Mouse (Mus musculus): ENCODE results near the gene Oard1.
A peak's percentile ranks its signal among the peaks of the same experiment; 100 is the strongest.

Oard1 gene

DNA sequence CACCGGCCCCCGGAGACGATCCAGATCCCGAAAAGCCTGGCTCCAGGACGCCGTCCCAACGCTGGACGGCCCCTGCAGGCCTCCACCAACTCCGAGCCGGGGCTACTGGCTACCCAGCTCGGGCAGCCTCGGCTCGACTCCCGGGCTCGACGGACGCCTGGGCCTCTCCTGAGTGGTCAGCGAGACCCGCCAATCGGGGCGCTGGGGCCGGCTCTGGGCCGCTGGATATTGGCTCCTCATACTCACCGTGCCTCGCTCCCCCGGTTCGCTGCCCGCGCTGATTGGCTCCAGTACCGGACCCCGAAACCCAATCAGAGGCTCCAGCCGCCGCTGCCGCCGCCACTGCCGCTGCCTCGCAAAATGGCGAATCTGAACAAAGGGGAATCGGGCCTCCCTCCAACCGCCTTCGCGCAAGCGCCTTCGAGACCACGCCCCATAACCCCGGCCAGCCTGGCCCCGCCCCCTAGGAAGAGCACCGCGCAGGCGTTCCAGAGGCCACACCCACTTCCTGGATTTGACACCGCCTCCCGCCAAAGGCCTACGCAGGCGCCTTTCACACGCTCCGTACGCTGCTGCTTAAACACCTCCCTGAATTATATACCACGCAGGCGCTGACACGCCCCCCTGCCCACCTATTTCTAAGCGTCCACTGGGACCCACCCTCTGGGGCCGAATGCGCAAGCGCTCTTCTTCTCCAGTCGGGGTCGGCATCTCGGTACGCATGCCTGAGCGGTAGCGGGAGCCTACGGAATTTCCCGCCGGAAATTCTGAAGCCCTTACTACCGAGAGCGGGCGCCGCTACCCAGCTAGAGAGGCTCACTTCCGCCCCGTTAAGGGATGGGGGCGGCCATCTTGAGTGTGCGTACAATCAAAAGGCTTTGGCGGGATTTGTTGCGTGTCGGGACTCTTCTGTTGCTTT lies at the start of gene Oard1, which contains the start of gene Nfya:
TSS of gene Oard1 (plus strand) at position 635 of the 919 bp plus-strand sequence.
TSS of gene Nfya (minus strand) at position 527 of the 919 bp plus-strand sequence.
- DNase-seq = peak; percentile 100

DNA sequence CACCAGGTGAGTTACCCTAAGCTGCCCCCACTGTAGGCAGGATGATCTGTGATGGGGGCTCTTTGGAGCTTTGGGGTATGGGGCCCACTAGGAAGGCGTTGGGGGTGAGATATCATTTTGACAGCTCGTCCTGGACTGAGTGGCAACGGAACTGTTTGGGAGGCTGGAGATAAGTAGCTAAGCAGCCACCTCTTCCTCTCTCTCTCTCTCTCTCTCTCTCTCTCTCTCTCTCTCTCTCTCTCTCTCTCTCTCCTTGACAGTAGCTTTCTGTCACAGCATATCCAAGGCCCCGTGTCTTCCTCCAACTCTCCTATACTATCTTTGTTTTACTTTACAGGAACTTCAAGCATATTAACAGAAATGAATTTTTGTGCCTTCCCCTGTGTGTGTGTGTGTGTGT lies 49.4 kb upstream of the Oard1 start:
- DNase-seq = no peak

DNA sequence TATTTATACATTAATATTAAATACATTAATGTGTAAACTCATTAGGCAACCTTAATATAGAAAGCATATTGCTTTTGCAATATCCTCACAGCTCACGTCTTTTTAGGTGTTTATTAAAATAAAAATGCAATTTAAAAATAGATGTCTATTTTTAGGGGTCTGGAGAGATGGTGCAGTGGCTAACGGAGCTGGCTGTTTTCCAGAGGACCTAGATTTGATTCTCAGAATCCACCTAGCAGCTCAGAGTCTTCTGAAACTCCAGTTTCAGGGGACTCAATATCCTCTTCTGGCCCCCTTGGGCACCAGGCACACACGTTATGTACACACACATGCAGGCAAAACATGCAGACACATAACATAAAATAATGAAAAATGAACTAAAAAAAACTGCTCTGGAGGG lies 47.5 kb upstream of the Oard1 start:
- no peak for DNase-seq

DNA sequence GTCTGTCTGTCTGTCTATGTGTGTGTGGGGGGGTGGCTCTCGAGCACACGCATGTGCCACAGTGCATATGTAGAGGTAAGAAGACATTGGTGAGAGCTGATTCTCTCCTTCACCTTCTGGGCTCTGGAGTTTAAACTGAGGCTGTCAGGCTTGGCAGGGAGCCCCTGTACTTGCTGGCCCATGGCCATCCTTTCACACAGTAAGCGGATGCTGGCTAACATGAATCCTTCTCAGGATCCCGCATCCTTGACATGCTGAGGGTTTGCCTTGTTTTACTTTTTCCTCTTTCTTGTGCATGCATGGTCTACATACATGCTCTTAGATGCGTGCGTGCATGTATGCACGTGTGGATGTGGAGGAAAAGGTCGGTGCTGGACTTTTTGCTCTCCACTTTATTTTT lies 46.8 kb upstream of the Oard1 start:
- DNase-seq = peak; percentile 49

DNA sequence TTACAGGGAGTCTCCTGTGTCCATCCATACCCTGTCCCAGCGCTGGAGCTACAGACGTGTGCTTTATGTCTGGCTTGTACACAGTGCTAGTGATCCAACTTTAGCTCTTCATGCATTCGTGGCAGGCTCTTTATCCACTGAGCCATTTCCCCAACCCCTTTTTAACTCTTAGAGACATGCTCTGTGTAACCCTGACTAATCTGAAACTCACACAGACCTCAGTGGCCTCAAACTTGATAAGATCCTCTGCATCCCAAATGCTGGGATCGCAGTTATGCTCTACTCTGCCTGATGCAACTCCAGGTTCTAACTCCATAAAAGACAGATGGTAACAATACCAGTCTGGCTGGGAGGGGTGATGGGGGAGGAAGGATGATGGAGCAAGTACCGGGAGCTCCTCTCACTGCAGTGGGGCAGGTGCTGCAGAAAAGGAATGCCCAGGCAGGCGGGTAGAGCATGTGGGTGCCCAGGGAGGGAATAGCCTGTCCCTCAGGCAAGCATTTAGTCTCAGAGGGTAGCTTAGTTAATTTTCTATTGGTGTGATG lies 46.3 kb upstream of the Oard1 start:
- no peak for DNase-seq

DNA sequence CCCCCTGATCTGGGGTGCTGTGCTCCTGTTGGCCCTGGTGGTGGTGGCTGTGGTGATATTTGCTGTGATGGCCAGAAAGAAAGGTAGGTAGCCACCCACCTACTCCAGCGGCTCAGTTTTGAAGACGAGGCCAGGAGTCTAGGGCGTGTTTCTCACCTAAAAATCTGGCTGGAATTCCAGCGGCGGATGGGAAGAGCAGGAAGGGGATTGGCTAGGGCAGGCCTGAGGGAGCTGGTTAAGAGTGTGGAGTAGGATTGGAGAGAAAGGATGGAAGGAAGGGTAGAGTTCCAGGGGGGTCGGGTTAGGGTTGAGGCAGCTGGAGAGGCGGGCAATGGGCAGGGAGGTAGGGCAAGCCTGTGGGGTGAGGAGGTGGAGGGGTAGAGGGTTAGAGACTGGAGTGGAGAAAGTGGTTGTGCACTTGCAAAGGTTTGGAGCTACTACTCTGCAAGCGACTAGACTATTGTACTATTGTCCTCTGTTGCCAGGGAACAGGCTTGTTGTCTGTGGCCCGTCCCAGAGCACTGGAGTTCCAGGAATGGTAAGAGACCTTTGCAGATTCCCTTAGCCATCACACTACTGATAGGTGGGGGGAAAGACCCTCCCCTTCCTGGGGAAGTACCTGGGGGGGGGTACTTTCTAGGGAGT lies 44.2 kb upstream of the Oard1 start:
- DNase-seq = no peak

DNA sequence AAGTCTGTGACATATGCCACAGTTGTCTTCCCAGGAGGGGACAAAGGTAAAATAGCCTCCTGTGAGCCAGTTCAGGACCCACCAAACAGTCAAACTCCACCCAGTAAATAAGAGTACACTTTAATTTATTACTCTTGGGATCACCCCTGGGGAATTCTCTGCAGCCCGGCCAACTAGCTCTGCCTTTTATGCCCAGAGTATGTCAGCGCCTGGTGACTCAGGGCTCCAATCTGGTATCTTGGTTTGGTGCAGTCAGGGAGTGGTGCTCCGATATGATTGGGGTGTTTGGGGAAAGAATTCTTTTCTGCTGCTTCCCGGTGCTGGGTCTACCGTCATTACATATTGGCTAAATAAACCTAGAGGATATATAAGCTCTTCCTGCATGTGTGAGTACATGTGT lies 43.0 kb upstream of the Oard1 start:
- DNase-seq = no peak

DNA sequence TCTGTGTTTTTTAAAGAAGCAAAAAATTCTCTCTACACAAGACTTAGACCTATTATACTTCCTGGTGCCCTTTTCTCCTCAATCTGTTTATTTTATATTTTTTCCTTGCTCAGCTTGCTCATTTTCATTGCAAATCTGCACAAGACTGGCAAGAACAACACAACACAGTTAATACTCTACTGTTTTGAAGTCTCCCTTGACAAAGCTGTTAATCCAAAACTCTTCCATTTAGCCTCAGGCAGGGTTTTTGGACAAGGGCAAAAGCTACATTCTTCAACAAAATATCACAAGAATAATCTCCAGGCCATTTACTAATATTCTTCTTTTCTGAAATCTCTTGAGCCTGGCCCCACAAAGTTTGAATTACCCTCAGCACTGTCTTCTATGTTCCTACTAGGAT lies 38.2 kb upstream of the Oard1 start:
- no peak for DNase-seq

DNA sequence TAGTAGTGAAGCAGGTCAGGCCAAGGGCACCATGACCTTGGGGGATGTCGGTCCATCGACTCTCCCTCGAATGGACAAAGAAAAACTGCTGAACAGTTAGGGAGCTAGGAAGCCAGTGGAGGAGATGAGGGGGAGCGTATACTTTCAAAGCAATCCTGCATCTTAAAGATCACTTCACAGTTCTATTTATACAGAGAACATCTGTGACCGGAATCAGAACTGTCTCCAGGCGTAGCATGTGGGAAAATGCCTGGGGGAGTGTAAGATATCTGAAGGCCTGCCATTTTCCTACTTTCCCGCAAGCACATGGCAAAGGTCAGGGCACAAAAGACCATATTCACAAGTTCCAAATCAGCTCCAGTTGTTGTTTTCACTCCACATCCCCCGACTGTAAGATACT lies 36.8 kb upstream of the Oard1 start:
- DNase-seq = peak; percentile 48

DNA sequence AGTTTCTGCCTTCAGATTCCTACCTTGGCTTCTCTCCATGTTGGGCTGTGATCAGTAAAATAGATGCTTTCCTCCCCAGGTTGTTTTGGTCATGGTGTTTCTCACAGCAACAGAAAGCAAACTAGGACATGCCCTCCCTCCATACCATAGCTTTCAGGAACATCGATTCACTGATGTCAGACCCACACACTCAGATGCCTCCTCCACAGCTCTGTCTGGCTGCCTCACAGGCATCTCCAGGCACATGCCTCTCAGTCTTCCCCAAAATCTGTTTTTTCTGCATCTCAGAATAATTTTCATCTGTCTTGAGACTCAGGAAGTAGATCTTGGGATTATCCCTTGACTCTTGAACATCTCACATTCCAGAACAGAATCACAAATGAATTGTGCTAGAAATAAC lies 33.7 kb upstream of the Oard1 start:
- peak; percentile 46 for DNase-seq

DNA sequence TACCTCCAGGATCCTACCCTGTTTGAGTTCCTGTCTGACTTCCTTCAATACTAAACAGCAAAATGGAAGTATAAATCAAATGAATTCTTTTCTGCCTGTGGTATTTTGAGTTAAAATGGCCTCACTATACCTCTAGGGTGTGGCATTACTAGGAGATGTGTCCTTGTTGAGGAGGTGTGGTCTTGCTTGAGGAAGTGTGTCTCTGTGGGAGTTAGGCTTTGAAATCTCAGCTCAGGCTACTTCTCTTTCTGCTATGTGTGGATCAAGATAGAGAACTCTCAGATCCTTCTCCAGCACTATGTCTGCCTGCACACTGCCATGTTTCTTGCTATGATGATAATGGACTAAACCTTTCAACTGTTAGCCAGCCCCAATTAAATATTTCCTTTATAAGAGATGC lies 30.8 kb upstream of the Oard1 start:
- DNase-seq = no peak

DNA sequence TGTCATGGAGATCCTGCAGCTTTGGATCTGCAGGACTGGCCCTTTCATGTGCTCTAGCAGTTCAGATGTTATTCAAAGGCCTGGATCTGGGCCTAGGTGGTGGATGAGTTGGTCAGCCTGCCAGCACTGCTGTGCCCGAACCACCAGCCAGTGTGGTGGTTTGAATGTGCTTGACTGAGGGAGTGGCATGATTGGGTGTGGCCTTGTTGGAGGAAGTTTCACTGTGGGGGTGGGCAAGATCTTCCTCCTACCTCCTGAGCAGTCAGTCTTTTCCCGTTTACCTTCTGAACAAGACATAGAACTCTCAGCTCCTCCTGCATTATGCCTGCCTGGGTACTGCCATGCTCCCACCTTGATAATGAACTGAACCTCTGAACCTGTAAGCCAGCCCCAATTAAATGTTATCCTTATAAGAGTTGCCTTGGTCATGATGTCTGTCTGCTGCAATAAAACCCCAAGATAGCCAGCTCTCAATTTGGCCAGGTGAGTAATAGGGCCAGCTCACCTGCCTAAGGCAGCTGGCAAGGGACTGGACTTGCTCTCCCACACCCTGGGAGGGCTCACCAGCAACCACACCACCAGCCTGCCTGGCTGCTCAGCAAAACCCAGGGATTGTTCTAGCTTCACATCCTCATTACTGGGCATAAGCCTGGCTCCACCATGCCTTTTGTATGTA lies 23.9 kb upstream of the Oard1 start:
- no peak for DNase-seq

DNA sequence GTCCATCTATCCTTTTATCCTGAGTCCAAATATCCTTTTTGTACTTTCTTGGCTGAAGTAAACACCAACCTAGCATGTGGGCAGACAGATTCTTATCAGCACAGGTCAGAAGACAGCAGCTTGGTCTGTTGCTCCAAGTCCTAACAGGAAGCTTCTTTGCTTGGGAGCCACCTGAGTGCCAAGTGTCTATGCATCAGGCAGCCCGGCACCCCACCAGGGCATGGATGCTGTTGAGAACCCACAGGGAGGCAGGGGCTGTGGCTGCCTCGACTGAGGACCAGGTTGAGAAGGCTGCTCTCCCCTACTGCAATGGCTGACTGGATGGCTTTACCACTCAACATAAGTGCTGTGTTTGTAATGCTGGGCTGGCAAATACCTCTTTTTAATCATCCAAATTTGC lies 21.1 kb upstream of the Oard1 start:
- DNase-seq = no peak

DNA sequence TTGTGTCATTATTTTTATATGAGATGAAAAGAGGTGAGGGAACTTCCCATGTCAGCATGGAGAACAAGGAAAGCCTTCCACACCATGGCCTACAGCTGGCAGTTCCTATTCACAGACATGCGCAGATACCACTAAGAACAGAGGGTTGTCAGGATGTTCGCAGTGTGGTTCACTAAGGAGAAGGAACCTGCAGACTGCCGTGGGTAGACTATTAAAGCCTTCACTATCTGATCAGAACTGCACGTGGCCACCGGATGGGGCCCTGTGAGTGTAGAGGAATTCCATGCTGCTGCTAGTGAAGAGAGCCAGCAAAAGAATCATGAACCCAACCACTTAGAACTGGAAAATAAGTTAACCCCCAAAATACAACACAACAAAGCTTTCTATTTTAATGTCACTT lies 20.4 kb upstream of the Oard1 start:
- DNase-seq = no peak

DNA sequence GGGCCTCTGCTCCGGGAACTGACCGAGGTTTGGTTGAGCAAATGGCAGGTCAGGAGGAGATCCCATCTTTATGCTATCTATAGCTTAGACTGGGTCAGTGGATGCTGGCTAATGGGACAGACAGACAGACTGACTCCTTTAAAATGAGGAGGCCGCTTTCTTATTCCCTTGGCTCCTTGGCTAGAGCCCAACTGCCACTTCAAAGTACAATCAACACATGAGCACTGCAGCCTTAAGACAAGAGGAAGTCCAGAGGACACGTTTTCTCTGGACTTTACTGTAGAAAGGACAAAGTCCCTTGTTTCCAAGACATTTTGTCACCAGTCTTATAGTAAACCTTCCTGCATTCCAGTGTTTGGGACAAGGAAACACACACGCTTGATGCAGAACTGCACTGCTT lies 18.4 kb upstream of the Oard1 start:
- DNase-seq = no peak

DNA sequence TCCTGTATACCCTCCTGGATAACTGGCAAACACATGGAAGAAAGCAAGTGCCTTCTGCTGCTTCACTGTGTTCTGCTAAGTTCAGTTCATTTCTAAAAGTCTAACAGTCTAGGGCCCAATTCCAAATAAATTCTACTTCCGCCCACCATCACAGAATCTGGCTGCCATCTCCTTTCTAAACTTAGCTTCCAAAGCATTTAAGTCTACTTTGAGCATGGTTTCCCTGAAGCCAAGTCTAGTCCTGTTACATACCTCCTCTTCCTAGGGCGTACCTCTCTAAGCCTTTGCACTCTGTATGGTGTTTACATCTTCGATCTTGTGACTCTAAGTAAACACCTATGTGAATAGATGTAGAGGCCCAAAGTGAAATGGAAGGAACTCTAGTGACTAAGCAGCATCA lies 17.2 kb upstream of the Oard1 start:
- DNase-seq = peak; percentile 73

DNA sequence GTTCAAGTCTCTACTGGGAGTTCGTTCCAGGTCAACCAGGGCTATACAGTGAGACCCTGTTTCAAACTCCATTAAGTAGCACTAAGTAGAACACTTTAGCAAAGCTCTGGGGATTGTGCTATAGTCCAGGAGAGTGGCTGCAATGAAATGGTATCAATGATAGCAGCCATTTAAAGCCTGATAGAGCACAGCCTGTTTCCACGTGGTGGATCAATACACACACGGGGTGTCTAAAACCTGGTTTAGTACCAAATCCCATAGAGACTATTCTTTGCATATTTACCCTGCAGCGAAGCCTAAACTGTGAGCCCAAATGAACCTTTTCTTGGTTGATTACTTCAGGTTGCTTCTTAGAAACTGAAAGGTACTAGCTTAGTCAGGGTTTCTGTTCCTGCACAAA lies 8.1 kb upstream of the Oard1 start:
- DNase-seq = no peak

DNA sequence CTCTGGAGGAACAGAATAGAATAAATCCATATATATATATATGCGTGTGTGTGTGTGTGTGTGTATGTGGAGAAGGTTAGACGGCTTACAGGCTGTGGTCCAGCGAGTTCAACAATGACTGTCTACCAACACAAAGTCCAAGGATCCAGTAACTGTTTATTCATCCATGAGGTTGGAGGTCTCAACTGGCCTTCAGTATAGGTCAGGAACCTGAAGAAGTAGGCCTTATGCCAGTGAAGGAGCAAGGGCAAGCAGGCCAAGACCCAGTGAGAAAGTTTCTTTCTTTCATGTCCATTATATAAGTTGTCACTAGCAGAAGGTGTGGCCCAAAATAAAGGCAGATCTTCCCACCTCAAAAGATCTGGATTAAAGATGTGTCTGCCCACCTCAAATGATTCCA lies 7.1 kb upstream of the Oard1 start:
- DNase-seq = no peak

DNA sequence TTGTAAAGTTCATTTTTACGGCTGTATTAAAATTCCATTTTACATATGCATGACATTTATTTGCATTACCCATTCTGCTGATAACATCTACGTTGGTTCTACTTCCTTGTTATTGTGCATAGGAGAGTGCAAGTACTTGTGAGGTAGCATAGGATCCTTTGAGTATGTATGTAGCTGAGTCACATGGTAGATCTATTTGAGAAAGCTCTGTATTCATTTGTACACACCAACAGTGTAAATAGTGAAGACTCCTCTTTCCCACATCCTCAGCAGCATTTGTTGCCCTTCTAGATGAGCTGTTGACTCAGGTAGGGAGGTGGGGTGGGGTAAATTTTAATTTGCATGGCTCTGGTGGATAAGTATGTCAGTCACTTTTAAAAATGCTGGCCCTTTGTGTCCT lies 6.0 kb upstream of the Oard1 start:
- DNase-seq = no peak

DNA sequence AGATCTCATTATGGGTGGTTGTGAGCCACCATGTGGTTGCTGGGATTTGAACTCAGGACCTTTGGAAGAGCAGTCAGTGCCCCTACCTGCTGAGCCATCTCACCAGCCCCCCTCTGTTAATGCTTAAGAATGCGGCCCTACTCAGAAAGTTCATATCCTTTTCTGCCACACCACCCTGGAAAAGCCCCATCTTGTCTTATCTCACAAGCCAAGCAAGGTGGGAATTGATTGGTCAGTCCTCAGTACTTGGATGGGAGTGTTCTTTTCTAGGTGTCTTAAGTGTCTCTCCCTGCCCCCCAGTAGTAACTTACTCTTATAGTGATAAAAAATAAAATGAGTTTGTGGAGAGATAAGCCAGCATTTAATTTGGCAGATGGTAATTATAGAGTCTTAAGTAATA lies 5.1 kb upstream of the Oard1 start:
- DNase-seq = no peak

DNA sequence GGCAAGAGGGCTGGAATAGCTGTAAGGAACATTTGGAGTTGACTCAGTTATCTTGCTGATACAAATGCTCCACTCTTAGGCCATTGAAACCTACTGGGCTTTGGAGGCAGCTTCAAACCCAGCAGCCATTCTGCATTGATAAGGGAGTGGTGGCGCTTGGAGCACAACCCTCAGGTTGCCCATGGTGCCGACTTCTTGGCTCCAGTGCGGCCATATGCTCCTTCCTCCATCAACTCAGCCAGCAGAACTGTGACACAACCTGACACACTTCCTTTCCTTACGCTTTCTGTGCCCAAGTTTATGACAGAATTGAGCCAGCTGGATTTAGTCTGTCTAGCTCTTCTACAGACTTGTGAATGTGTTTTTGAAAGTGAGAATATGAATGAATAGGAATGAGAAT lies 2.7 kb upstream of the Oard1 start:
- DNase-seq = peak; percentile 46

DNA sequence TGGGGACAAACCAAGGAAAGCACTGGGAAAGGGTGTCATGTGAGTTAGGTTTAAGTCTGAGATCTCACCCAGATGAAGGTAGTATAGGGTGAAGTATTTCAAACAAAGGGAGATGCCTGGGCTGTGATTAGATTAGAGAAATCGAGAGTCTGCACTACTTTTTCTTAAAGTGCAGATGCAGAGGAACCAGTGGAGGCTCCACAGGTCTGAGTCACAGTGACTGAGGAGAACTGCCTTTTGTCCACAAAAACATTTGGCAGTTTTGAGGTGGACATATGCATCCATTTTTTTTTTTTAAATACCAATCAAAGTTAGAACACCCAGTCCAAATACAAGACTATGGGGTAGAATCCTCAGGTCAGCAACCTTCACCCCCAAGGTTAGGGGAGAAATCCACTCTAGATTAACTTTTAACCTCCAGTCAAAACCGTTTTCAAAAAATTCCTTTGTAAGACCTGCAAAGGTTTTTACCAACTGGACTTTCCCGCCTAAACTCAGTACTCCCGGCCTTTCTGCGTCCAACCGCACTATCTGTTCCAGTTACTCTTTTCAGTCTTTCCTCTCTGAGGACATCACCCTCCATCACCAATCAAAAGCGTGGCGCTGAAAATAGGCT lies 1.8 kb upstream of the Oard1 start:
- no peak for DNase-seq
